Mouse (Mus musculus) limb, embryonic 13.5 days (tissue): Measurements from ENCODE around the gene Tchp. TPM values are rescaled to one million over a fixed set of nuclear protein-coding genes. Genes with fewer than 3 reads are reported as not detected.

ENCODE experiments used
- ATAC-seq: fragments of 200-750 bp; cut with Nextera tagmentation; 2 replicates; pipeline ENCODE4 v1.8.0; 2017; ENCODE audit warnings: low read depth, moderate number of reproducible peaks, moderate TSS enrichment; ENCODE audit not compliant: low FRiP score
- H3K27ac ChIP-seq: fragments of 300-500 bp; sonication (generic); 2 replicates; pipeline ENCODE4 v1.5.1; 2015; ENCODE audit warnings: inconsistent platforms, mild to moderate bottlenecking, moderate library complexity
- H3K27me3 ChIP-seq: fragments of 300-500 bp; sonication (generic); 2 replicates; pipeline ENCODE4 v1.6.1; 2015; ENCODE audit warnings: mild to moderate bottlenecking, inconsistent platforms
- H3K36me3 ChIP-seq: fragments of 300-500 bp; sonication (generic); 2 replicates; pipeline ENCODE4 v1.6.1; 2015; ENCODE audit warnings: inconsistent platforms, mild to moderate bottlenecking, moderate library complexity
- H3K4me1 ChIP-seq: fragments of 300-500 bp; sonication (generic); 2 replicates; pipeline ENCODE4 v1.6.1; 2015; ENCODE audit warnings: inconsistent platforms
- H3K4me2 ChIP-seq: fragments of 300-500 bp; sonication (generic); replicated peaks from 2 replicates; pipeline ENCODE4 v1.6.1; 2015; ENCODE audit warnings: inconsistent platforms, mild to moderate bottlenecking, moderate library complexity
- H3K4me3 ChIP-seq: fragments of 300-500 bp; sonication (generic); 2 replicates; pipeline ENCODE4 v1.5.1; 2015; ENCODE audit warnings: moderate library complexity, mild to moderate bottlenecking, inconsistent platforms
- H3K9ac ChIP-seq: fragments of 300-500 bp; sonication (generic); 2 replicates; pipeline ENCODE4 v1.6.1; 2015; ENCODE audit warnings: mild to moderate bottlenecking, inconsistent platforms
- H3K9me3 ChIP-seq: fragments of 300-500 bp; sonication (generic); 2 replicates; pipeline ENCODE4 v1.6.1; 2016; ENCODE audit warnings: inconsistent platforms
- WGBS: fragments of 180-500 bp; shearing (Covaris S2); methylation state at CpG from one replicate; pipeline ENCODE4 v1.1.7; 2015; 5-methylcytosine and 5-hydroxymethylcytosine counted together
- polyA plus RNA-seq: library from polyadenylated mRNA; unstranded; fragments of >200 nt; fragmentation: Nextera tagmentation; extraction: Ambion mirVana; gene quantifications from 2 replicates; pipeline ENCODE4 v1.2.1, GENCODE M21; 2015

Gene Tchp
- 19.4 and 23.3 TPM in 2 replicates for polyA plus RNA-seq

- H3K4me1 ChIP-seq, result peaks cover 8% of the 10 kb centered on the region
- H3K9ac ChIP-seq, result peak within 1 kb of the TSS; percentile 84
- peak within 1 kb of the TSS; percentile 86 for H3K4me3 ChIP-seq
- ATAC-seq, result peak; percentile 82
- no peaks in the 10 kb centered on the region for H3K9me3 ChIP-seq
- H3K36me3 ChIP-seq, result peaks cover 36% of the 10 kb centered on the region
- H3K4me2 ChIP-seq, result peak within 1 kb of the TSS; percentile 87
- 3% methylated on average over 49 of the region's 49 CpGs for WGBS
- no peak within 1 kb of the TSS for H3K27ac ChIP-seq
- no peaks in the 10 kb centered on the region for H3K27me3 ChIP-seq
Observed at GRCm38 (mm10) chr5:114707265-114708068, at the start of gene Tchp. Gene Tchp, plus strand, starts transcription at chr5:114707760.

DNA sequence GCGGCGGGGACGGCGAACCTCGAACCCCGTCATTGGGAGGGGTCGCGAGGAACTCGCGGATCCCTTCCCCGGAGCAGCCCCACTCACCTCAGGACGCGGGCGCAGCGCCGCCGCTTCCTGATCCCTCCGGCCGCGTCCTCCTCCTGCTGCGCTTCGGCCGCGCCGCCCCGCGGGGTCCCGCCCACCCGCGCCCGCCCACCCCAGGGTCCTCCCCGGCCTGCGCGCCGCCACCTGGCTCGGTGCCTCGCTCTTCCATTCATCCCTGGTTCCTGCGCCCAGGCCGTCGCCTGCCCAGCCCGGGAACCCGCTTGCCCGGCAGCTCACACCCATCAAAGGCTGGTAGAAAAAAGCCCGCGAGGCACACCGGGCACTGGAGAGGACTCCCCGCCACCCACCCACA lies 49.3 kb upstream of the Tchp start, which contains the start of gene Trpv4:
TSS of gene Trpv4 (minus strand) at position 167 of the 400 bp plus-strand sequence.
- peak; percentile 29; the same call in 1 of the 2 replicates for ATAC-seq
- Histone ChIP-seq H3K4me1 (peaks cover 15% of the 10 kb centered on the region), H3K4me3 (peak within 1 kb of the TSS; percentile 59), H3K9me3 (no peaks in the 10 kb centered on the region), H3K36me3 (no peaks in the 10 kb centered on the region), H3K4me2 (peak within 1 kb of the TSS; percentile 92), H3K27me3 (peaks cover 60% of the 10 kb centered on the region), H3K9ac (peak within 1 kb of the TSS; percentile 74), H3K27ac (peak within 1 kb of the TSS; percentile 28; the same call in 1 of the 2 replicates)
- WGBS, result under 1% methylated on average over 45 of the region's 47 CpGs

DNA sequence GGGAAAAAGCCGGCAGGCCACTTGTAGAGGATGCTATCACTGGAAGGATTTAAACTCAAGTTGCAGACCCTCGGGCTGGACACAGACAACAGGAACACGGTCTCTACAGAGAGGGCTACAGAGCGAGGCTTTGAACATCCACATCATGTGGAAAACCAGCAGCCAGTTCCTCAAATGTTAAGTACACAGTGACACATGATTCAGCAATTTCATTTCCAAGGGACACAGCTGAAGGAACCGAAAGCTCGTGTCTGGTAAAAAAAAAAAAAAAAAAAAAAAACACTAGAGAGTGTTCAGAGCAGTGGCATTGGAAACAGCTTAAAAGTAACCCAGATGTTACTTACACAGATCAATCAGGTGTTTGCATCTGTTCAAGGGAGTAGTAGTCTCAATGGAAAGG lies 46.5 kb upstream of the Tchp start:
- H3K9ac ChIP-seq, result no peak overlapping the region
- peaks cover 50% of the 10 kb centered on the region for H3K27me3 ChIP-seq
- no peak for ATAC-seq
- H3K27ac ChIP-seq, result no peak overlapping the region
- H3K4me2 ChIP-seq, result no peak overlapping the region
- no peaks in the 10 kb centered on the region for H3K36me3 ChIP-seq
- H3K4me3 ChIP-seq, result no peak overlapping the region
- peaks cover 29% of the 10 kb centered on the region for H3K4me1 ChIP-seq
- 64% methylated on average over 6 of the region's 6 CpGs for WGBS
- no peaks in the 10 kb centered on the region for H3K9me3 ChIP-seq

- no peak overlapping the region for H3K9ac ChIP-seq
- peaks cover 24% of the 10 kb centered on the region for H3K4me1 ChIP-seq
- ATAC-seq, result no peak
- 79% methylated on average over 4 of the region's 4 CpGs for WGBS
- no peaks in the 10 kb centered on the region for H3K36me3 ChIP-seq
- no peak overlapping the region for H3K4me3 ChIP-seq
- H3K27ac ChIP-seq, result no peak overlapping the region
- no peak overlapping the region for H3K4me2 ChIP-seq
- peaks cover 19% of the 10 kb centered on the region for H3K27me3 ChIP-seq
- no peaks in the 10 kb centered on the region for H3K9me3 ChIP-seq
Observed at GRCm38 (mm10) chr5:114664139-114664538, 43.4 kb upstream of the Tchp start.

DNA sequence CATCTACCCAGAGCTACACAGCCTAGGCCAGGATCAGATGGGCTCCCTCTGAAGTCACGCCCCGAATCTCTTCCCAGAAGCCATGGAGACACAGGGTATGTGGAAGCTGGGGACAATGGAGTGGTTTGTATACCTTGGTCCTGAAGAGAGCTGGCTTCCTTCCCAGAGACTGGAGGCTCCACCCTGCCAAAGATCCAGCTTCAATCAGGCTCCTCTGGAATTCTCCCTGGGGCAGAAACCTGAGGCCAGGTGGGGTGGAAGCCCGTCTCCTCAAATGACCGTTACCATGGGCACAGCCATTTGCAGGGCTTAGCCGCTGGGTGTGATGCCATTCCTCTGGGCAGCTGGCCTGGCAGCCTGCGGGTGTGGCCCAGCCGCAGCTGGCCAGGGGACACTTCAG lies 42.8 kb upstream of the Tchp start:
- Histone ChIP-seq H3K4me2 (peak overlapping the region; percentile 11; the same call in 1 of the 2 replicates), H3K4me3 (no peak overlapping the region), H3K27me3 (peaks cover 13% of the 10 kb centered on the region), H3K27ac (peak overlapping the region; percentile 52; the same call in 1 of the 2 replicates), H3K4me1 (peaks cover 24% of the 10 kb centered on the region), H3K9ac (peak overlapping the region; percentile 31; the same call in 1 of the 2 replicates), H3K9me3 (no peaks in the 10 kb centered on the region), H3K36me3 (peaks cover 4% of the 10 kb centered on the region; the same call in 1 of the 2 replicates)
- WGBS, result 43% methylated on average over 7 of the region's 7 CpGs
- ATAC-seq, result peak; percentile 38; the same call in 1 of the 2 replicates

DNA sequence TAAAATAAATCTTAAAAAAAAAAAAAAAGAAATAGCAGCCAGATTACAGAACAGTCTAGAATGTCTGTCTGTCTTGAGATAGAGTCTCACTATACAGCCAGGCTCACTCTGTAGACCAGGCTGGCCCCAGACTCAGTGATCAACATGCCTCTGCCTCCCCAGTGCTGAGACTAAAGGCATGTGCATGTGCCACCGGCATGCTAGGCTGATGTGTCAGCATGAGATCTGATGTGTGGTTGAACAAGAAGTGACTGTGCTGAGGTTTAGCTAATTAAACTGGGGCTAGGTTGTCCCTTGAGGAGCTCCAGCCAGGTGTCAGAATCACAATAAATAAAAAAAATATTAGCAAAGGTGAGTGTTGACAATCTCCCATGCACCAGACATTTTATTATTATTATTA lies 40.9 kb upstream of the Tchp start:
- H3K9ac ChIP-seq, result no peak overlapping the region
- no peak overlapping the region for H3K4me3 ChIP-seq
- H3K36me3 ChIP-seq, result peaks cover 11% of the 10 kb centered on the region
- no peak overlapping the region for H3K4me2 ChIP-seq
- ATAC-seq, result no peak
- no peaks in the 10 kb centered on the region for H3K9me3 ChIP-seq
- no peaks in the 10 kb centered on the region for H3K27me3 ChIP-seq
- 63% methylated on average over 1 of the region's 1 CpGs for WGBS
- no peak overlapping the region for H3K27ac ChIP-seq
- H3K4me1 ChIP-seq, result peaks cover 24% of the 10 kb centered on the region

- ATAC-seq, result peak; percentile 90
- no peak overlapping the region for H3K27ac ChIP-seq
- peaks cover 11% of the 10 kb centered on the region for H3K36me3 ChIP-seq
- peaks cover 24% of the 10 kb centered on the region for H3K4me1 ChIP-seq
- H3K9ac ChIP-seq, result no peak overlapping the region
- WGBS, result 5% methylated on average over 36 of the region's 36 CpGs
- H3K4me3 ChIP-seq, result peak overlapping the region; percentile 30
- peak overlapping the region; percentile 61 for H3K4me2 ChIP-seq
- no peaks in the 10 kb centered on the region for H3K9me3 ChIP-seq
- H3K27me3 ChIP-seq, result no peaks in the 10 kb centered on the region
Observed at GRCm38 (mm10) chr5:114667228-114667856, 40.2 kb upstream of the Tchp start.

DNA sequence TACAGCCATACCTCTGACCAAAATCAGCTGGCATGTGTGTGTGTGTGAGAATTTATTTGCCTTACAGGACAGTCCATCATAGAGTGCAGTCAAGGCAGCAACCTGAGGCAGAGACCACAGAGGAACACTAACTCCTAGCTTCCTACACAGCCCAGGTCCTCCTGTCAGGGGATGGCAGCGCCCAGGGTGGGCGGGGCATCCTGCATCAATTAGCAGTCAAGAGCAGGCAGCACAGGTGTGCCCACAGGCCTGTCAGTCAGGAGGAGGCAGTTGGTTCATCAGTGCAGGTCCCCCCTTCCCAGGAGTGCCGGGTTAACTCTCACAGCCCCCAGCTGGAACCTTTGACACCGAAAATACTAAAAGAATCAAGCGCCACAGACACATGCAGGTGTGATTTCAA lies 38.5 kb upstream of the Tchp start:
- Histone ChIP-seq H3K4me1 (peaks cover 24% of the 10 kb centered on the region), H3K4me2 (no peak overlapping the region), H3K9me3 (no peaks in the 10 kb centered on the region), H3K36me3 (peaks cover 25% of the 10 kb centered on the region), H3K27ac (no peak overlapping the region), H3K9ac (no peak overlapping the region), H3K27me3 (no peaks in the 10 kb centered on the region), H3K4me3 (no peak overlapping the region)
- 87% methylated on average over 5 of the region's 5 CpGs for WGBS
- ATAC-seq, result no peak

GRCm38 (mm10) chr5:114673114-114673513 lies 34.4 kb upstream of the Tchp start:
- no peaks in the 10 kb centered on the region for H3K9me3 ChIP-seq
- no peak overlapping the region for H3K4me2 ChIP-seq
- H3K9ac ChIP-seq, result no peak overlapping the region
- no peak overlapping the region for H3K27ac ChIP-seq
- H3K27me3 ChIP-seq, result no peaks in the 10 kb centered on the region
- H3K4me3 ChIP-seq, result no peak overlapping the region
- ATAC-seq, result no peak
- H3K4me1 ChIP-seq, result 0 out of 2 replicates have a peak, but pooled peaks cover under 1% of the 10 kb centered on the region
- peaks cover 62% of the 10 kb centered on the region for H3K36me3 ChIP-seq
- WGBS, result 86% methylated on average over 13 of the region's 13 CpGs

DNA sequence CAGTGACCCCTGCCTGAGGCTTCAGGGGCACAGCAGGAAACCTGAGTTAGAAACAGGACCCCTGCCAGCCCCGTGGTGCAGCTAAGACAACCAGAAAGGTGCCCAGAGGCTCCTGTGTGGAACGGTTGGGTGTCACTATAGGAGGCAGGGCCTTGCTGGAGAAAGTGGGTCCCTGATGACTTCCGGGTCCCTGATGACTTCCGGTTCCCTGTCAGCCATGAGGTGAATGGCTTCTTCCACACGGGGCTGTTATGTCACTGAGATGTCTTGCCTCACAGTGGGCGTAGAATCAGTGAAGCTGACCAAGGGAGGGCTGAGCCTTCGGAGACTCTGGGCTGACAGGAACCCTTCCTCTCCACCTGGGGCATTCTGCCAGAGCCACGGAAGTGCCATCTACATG lies 33.0 kb upstream of the Tchp start:
- no peak overlapping the region for H3K4me2 ChIP-seq
- ATAC-seq, result no peak
- no peak overlapping the region for H3K9ac ChIP-seq
- no peaks in the 10 kb centered on the region for H3K27me3 ChIP-seq
- no peak overlapping the region for H3K4me3 ChIP-seq
- no peaks in the 10 kb centered on the region for H3K4me1 ChIP-seq
- whole genome bisulfite sequencing, result 88% methylated on average over 8 of the region's 8 CpGs
- H3K9me3 ChIP-seq, result no peaks in the 10 kb centered on the region
- no peak overlapping the region for H3K27ac ChIP-seq
- H3K36me3 ChIP-seq, result peaks cover 61% of the 10 kb centered on the region

DNA sequence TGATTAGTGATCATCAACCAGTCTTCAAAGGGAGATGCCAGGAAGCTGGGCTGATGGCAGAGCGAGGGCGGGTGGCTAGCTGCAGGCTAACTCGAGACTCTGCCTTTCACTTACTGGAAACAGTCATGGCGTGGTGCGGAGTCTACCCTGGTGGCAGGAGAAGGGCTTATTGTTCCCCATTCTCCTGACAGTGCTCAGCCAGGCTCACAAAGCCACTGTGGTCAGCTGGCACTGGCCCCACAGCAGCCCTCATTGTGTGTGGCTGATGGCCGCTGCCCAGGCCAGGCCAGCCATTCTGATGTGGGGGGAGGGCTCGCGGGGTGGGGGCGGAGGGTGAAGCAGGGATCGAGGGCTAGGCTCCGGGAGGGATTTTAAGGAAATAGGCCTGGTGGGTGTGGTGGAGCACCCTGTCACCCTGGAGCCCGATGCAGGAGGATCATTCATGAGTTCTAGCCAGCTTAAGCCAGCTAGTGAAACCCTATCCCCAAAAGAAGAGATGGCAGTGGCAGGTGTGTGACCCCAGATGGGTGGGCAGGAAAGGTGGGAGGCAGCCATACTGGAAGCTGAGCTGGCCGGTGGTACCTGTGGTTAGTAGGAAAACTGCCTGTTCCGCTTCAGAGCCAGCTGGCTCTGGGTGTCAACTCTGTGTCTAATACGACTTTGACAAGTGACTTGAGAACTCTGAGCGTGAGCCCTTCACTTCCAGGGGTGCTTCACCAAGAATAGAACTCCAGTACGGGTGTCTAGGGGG lies 27.5 kb upstream of the Tchp start:
- Histone ChIP-seq H3K4me1 (peaks cover 32% of the 10 kb centered on the region), H3K4me2 (no peak overlapping the region), H3K9ac (no peak overlapping the region), H3K36me3 (peaks cover 30% of the 10 kb centered on the region), H3K9me3 (no peaks in the 10 kb centered on the region), H3K4me3 (no peak overlapping the region), H3K27ac (no peak overlapping the region; the same call in 1 of the 2 replicates), H3K27me3 (no peaks in the 10 kb centered on the region)
- no peak for ATAC-seq
- 73% methylated on average over 17 of the region's 17 CpGs for WGBS
